Mouse (Mus musculus) liver, embryonic 14.5 days (tissue): Measurements from ENCODE around the gene Birc5.

Source experiments
- CTCF ChIP-seq: IDR thresholded peaks from 2 replicates; pipeline ENCODE4 v1.5.1; 2016; ENCODE audit warnings: antibody characterized with exemption, low read depth, control low read depth
- EP300 ChIP-seq: IDR thresholded peaks from 2 replicates; pipeline ENCODE4 v1.6.1; 2016; ENCODE audit warnings: antibody characterized with exemption, low read depth

- TF ChIP-seq CTCF (no peak), EP300 (no peak)
Measured at GRCm38 (mm10) chr11:117829671-117830215, 19.3 kb upstream of the Birc5 start.
